Mouse (Mus musculus) E14TG2a.4 (cell line): ENCODE data around the gene Golga7b.

Source experiments
- H3K27me3 ChIP-seq: 2 replicates; pipeline ENCODE4 v1.6.1; 2014; ENCODE audit warnings: low read length, control low read depth; ENCODE audit not compliant: insufficient read depth
- H3K36me3 ChIP-seq: 2 replicates; pipeline ENCODE4 v1.6.1; 2014; ENCODE audit warnings: low read length, control low read depth; ENCODE audit not compliant: insufficient read depth
- H3K4me1 ChIP-seq: replicated peaks from 2 replicates; pipeline ENCODE4 v1.6.1; 2014; ENCODE audit warnings: low read depth, low read length, control low read depth
- H3K4me3 ChIP-seq: replicated peaks from 2 replicates; pipeline ENCODE4 v1.5.1; 2014; ENCODE audit warnings: mild to moderate bottlenecking, low read length
- H3K9me3 ChIP-seq: 2 replicates; pipeline ENCODE4 v1.6.1; 2014; ENCODE audit warnings: low read length, control low read depth
- CTCF ChIP-seq: conservative IDR thresholded peaks from 2 replicates; pipeline ENCODE4 v1.5.1; 2014; ENCODE audit warnings: low read length
- NANOG ChIP-seq: IDR thresholded peaks from 2 replicates; pipeline ENCODE4 v1.6.1; 2014; ENCODE audit warnings: borderline replicate concordance, low read length, mixed read lengths
- POU5F1 ChIP-seq: IDR thresholded peaks from 2 replicates; pipeline ENCODE4 v1.6.1; 2014; ENCODE audit warnings: low read length, borderline replicate concordance

The Golga7b gene

GRCm38 (mm10) chr19:42258031-42258430, 10.7 kb downstream of the Golga7b start:
- Histone ChIP-seq H3K9me3 (no peaks in the 10 kb centered on the region), H3K4me1 (peaks cover 11% of the 10 kb centered on the region), H3K4me3 (no peak overlapping the region), H3K27me3 (peaks cover 51% of the 10 kb centered on the region), H3K36me3 (no peaks in the 10 kb centered on the region)
- TF ChIP-seq POU5F1: no peak
- TF ChIP-seq CTCF: no peak
- TF ChIP-seq NANOG: no peak

DNA sequence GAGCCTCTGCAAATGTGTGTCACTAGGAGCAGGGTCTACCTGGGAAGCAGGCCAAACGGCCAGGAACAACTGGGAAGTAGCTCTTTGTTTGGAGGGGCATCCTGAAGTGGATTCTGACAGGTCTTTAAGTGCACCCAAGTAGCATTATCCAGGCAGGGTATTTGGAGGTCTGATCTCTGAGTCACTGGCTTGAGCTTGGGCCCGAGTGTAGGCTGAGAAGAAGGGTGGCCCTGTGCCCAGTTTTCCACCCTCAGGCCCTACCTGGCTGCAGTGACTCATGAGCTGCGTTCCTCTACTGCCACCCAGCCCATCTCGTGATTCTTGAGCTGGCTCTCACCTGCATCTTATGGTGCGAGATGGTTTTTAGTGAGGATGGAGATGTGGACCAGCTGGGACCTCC, 11.2 kb downstream of the Golga7b start:
- Histone ChIP-seq H3K36me3 (no peaks in the 10 kb centered on the region), H3K4me1 (peaks cover 16% of the 10 kb centered on the region), H3K9me3 (no peaks in the 10 kb centered on the region), H3K4me3 (no peak overlapping the region), H3K27me3 (peaks cover 45% of the 10 kb centered on the region)
- TF ChIP-seq NANOG: no peak
- no peak for TF ChIP-seq CTCF
- TF ChIP-seq POU5F1: no peak

- Histone ChIP-seq H3K9me3 (no peaks in the 10 kb centered on the region), H3K36me3 (no peaks in the 10 kb centered on the region), H3K4me1 (peaks cover 23% of the 10 kb centered on the region), H3K4me3 (no peak overlapping the region), H3K27me3 (peaks cover 29% of the 10 kb centered on the region)
- TF ChIP-seq CTCF: no peak
- no peak for TF ChIP-seq NANOG
- no peak for TF ChIP-seq POU5F1
Observed at GRCm38 (mm10) chr19:42260486-42260885, 13.1 kb downstream of the Golga7b start.

- TF ChIP-seq NANOG (no peak), CTCF (no peak), POU5F1 (no peak)
- Histone ChIP-seq H3K27me3 (peaks cover 29% of the 10 kb centered on the region), H3K9me3 (no peaks in the 10 kb centered on the region), H3K36me3 (no peaks in the 10 kb centered on the region), H3K4me3 (no peak overlapping the region), H3K4me1 (peaks cover 34% of the 10 kb centered on the region)
Observed at GRCm38 (mm10) chr19:42263524-42263923, 16.1 kb downstream of the Golga7b start.

GRCm38 (mm10) chr19:42268337-42268736, 21.0 kb downstream of the Golga7b start:
- H3K9me3 ChIP-seq: no peaks in the 10 kb centered on the region
- H3K27me3 ChIP-seq: peaks cover 45% of the 10 kb centered on the region
- peak overlapping the region; percentile 67 for H3K4me3 ChIP-seq
- peaks cover 40% of the 10 kb centered on the region for H3K4me1 ChIP-seq
- no peaks in the 10 kb centered on the region for H3K36me3 ChIP-seq
- no peak for TF ChIP-seq POU5F1
- no peak for TF ChIP-seq CTCF
- no peak for TF ChIP-seq NANOG

DNA sequence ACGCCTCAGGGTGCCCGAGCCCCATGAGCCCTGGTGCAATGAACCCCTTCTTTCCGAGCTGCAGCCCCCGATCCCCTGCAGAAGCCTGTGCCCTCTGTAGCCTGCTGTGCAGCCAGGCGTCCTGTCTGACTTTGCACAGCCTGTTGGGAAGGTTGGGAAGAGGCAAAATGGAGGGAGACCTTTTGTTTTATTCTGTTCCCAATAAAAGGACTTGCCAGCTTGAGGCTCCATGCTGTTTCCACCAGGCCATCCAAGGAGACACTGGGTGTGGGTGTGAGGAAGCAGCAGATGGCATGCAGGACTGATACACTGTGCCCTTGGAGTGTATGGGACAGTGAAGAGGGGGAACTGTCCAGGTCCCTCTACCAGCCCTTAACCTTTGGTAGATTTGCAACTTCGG, 22.7 kb downstream of the Golga7b start:
- Histone ChIP-seq H3K36me3 (no peaks in the 10 kb centered on the region), H3K4me1 (peaks cover 27% of the 10 kb centered on the region), H3K4me3 (no peak overlapping the region), H3K27me3 (peaks cover 48% of the 10 kb centered on the region), H3K9me3 (no peaks in the 10 kb centered on the region)
- TF ChIP-seq POU5F1: no peak
- no peak for TF ChIP-seq NANOG
- no peak for TF ChIP-seq CTCF

GRCm38 (mm10) chr19:42271182-42271581, 23.8 kb downstream of the Golga7b start:
- Histone ChIP-seq H3K4me1 (peaks cover 27% of the 10 kb centered on the region), H3K9me3 (no peaks in the 10 kb centered on the region), H3K36me3 (no peaks in the 10 kb centered on the region), H3K4me3 (no peak overlapping the region), H3K27me3 (peaks cover 53% of the 10 kb centered on the region)
- no peak for TF ChIP-seq POU5F1
- no peak for TF ChIP-seq CTCF
- no peak for TF ChIP-seq NANOG

DNA sequence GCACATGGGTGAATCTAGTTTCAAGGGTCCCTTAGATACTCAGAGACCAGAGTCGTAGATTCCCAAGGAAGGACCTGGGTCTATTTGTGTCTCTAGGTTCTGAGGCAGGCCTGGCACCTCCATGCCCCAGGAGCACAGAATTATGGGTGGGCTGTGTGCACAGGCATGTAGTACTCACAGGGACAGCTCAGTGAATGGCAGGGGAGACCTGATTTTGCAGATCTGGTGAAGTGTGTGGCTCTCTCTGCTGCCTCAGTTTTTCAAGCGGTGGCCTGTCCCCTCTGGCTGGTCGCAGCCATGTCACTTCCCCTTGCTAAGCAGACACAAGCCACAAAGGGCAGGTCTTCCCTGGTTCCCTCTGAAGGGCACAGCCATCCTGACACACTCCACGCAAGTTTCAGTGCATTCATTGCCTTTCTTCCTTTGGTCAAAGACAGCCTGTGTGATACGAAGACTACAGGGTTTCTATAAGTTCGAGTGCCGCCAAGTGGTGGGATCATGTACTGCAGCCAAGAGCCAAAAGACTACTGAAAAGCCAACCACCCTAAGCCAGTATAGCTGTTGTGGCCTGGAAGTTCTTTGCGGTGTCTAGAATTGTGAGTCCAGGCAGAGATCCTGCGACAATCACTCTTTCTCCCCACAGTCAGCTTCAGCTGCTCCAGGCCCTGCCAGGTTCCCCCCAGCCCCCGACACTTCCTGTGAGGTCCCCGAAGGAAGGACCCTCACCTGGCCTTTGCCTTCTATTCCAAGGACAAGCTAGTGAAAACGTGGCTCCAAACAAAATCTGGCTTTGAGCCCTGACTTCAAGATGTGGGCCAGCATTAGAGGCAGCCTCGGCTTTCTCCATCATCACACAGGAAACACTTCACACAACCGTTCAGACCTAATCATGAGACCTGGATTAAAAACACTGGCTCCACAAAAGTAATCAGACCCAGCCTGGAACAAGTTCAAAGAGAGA, 24.9 kb downstream of the Golga7b start:
- TF ChIP-seq CTCF (peak; percentile 99), NANOG (no peak)

GRCm38 (mm10) chr19:42277288-42277687, 29.9 kb downstream of the Golga7b start:
- H3K27me3 ChIP-seq: peaks cover 23% of the 10 kb centered on the region
- H3K9me3 ChIP-seq: no peaks in the 10 kb centered on the region
- no peak overlapping the region for H3K4me3 ChIP-seq
- TF ChIP-seq CTCF: no peak
- TF ChIP-seq NANOG: no peak
- no peak for TF ChIP-seq POU5F1
- H3K36me3 ChIP-seq: no peaks in the 10 kb centered on the region
- peaks cover 13% of the 10 kb centered on the region; the same call in 1 of the 2 replicates for H3K4me1 ChIP-seq

More for the DNA sequence above, 24.9 kb downstream of the Golga7b start:
- H3K4me1 ChIP-seq: peaks cover 23% of the 10 kb centered on the region
- no peaks in the 10 kb centered on the region for H3K9me3 ChIP-seq
- no peak overlapping the region for H3K4me3 ChIP-seq
- peaks cover 49% of the 10 kb centered on the region for H3K27me3 ChIP-seq
- no peaks in the 10 kb centered on the region for H3K36me3 ChIP-seq
